Mouse (Mus musculus) liver, adult 2 months (tissue): ENCODE data around the gene Wipf1. TPM values are rescaled to one million over a fixed set of nuclear protein-coding genes. Genes with fewer than 3 reads are reported as not detected.
A peak's percentile ranks its signal among the peaks of the same experiment; 100 is the strongest.

Experiments used
- DNase-seq: peaks from one replicate; pipeline ENCODE4 v3.0.0-alpha.2; 2011; ENCODE audit warnings: low read depth, low spot score; ENCODE audit errors: extremely low read depth
- H3K27ac ChIP-seq: fragments of 200-500 bp; replicated peaks from 2 replicates; pipeline ENCODE4 v1.5.1; 2012; ENCODE audit warnings: low read depth, mild to moderate bottlenecking, control low read depth, inconsistent platforms, low read length; ENCODE audit not compliant: insufficient read depth
- H3K27me3 ChIP-seq: fragments of 200-500 bp; 2 replicates; pipeline ENCODE4 v1.6.1; 2012; ENCODE audit warnings: mild to moderate bottlenecking, moderate library complexity, low read length, inconsistent platforms; ENCODE audit not compliant: control insufficient read depth, insufficient read depth
- H3K36me3 ChIP-seq: fragments of 200-500 bp; 2 replicates; pipeline ENCODE4 v1.6.1; 2012; ENCODE audit warnings: low read length, inconsistent platforms; ENCODE audit not compliant: control insufficient read depth, insufficient read depth
- H3K4me1 ChIP-seq: fragments of 200-500 bp; 2 replicates; pipeline ENCODE4 v1.6.1; 2011; ENCODE audit warnings: low read length; ENCODE audit not compliant: control insufficient read depth, insufficient read depth
- H3K4me3 ChIP-seq: fragments of 200-500 bp; 2 replicates; pipeline ENCODE4 v1.5.1; 2011; ENCODE audit warnings: low read depth, mild to moderate bottlenecking, control low read depth, low read length, moderate library complexity; ENCODE audit not compliant: insufficient read depth
- H3K79me2 ChIP-seq: fragments of 200-500 bp; 2 replicates; pipeline ENCODE4 v1.6.1; 2012; ENCODE audit warnings: inconsistent platforms, mild to moderate bottlenecking, low read length, moderate library complexity; ENCODE audit not compliant: control insufficient read depth, insufficient read depth
- H3K9ac ChIP-seq: fragments of 200-500 bp; 2 replicates; pipeline ENCODE4 v1.6.1; 2012; ENCODE audit warnings: low read depth, mild to moderate bottlenecking, control low read depth, inconsistent platforms, low read length
- CTCF ChIP-seq: fragments of 200-500 bp; IDR thresholded peaks from 2 replicates; pipeline ENCODE4 v1.5.1; 2011; ENCODE audit warnings: low read depth, low read length, control low read depth
- POLR2A ChIP-seq: fragments of 200-500 bp; IDR thresholded peaks from 2 replicates; pipeline ENCODE4 v1.6.1; 2011; ENCODE audit warnings: low read length, control low read depth; ENCODE audit not compliant: insufficient read depth; ENCODE audit errors: extremely low read depth
- WGBS: fragments of 180-500 bp; shearing (Covaris S2); methylation state at CpG from one replicate; pipeline ENCODE4 v1.1.7; 2018; 5-methylcytosine and 5-hydroxymethylcytosine counted together
- polyA plus RNA-seq: library from polyadenylated mRNA; depleted of rRNA; stranded (reverse); fragments of >200 nt; gene quantifications from 2 replicates; pipeline ENCODE4 v1.2.3, GENCODE M21; 2012
- total RNA-seq: library from RNA; depleted of rRNA; stranded (reverse); fragments of >200 nt; gene quantifications from 2 replicates; pipeline ENCODE4 v1.2.3, GENCODE M21; 2014

Wipf1 gene
- total and polyA plus RNA-seq, 2 experiments = 1.4 to 1.7 TPM

GRCm38 (mm10) chr2:73462265-73462664 is 67.3 kb downstream of the Wipf1 start:
- no peak overlapping the region for H3K4me3 ChIP-seq
- no peaks in the 10 kb centered on the region; the same call in 1 of the 2 replicates for H3K4me1 ChIP-seq
- no peaks in the 10 kb centered on the region for H3K36me3 ChIP-seq
- H3K27me3 ChIP-seq = no peaks in the 10 kb centered on the region
- 52% methylated on average over 2 of the region's 2 CpGs for WGBS
- DNase-seq = no peak
- no peak for TF ChIP-seq CTCF
- no peaks in the 10 kb centered on the region for H3K79me2 ChIP-seq
- no peak overlapping the region for H3K27ac ChIP-seq
- no peak overlapping the region for H3K9ac ChIP-seq

- no peak for DNase-seq
- no peaks in the 10 kb centered on the region for H3K79me2 ChIP-seq
- 59% methylated on average over 3 of the region's 3 CpGs for WGBS
Measured at GRCm38 (mm10) chr2:73460168-73460567, 69.4 kb downstream of the Wipf1 start.

GRCm38 (mm10) chr2:73459607-73460153 is 69.9 kb downstream of the Wipf1 start:
- 70% methylated on average over 4 of the region's 4 CpGs for WGBS
- H3K36me3 ChIP-seq = no peaks in the 10 kb centered on the region
- H3K4me3 ChIP-seq = no peak overlapping the region
- no peak overlapping the region for H3K27ac ChIP-seq
- DNase-seq = no peak
- H3K4me1 ChIP-seq = no peaks in the 10 kb centered on the region; the same call in 1 of the 2 replicates
- no peak for TF ChIP-seq CTCF
- no peaks in the 10 kb centered on the region for H3K27me3 ChIP-seq
- H3K9ac ChIP-seq = no peak overlapping the region
- no peaks in the 10 kb centered on the region for H3K79me2 ChIP-seq

More at GRCm38 (mm10) chr2:73460168-73460567, 69.4 kb downstream of the Wipf1 start:
- Histone ChIP-seq H3K36me3 (no peaks in the 10 kb centered on the region), H3K4me3 (no peak overlapping the region), H3K27ac (no peak overlapping the region), H3K27me3 (no peaks in the 10 kb centered on the region), H3K4me1 (no peaks in the 10 kb centered on the region; the same call in 1 of the 2 replicates), H3K9ac (no peak overlapping the region)
- no peak for TF ChIP-seq POLR2A
- no peak for TF ChIP-seq CTCF

- Histone ChIP-seq H3K4me3 (no peak overlapping the region), H3K27ac (no peak overlapping the region), H3K4me1 (peaks cover 2% of the 10 kb centered on the region; the same call in 1 of the 2 replicates), H3K9ac (no peak overlapping the region), H3K27me3 (no peaks in the 10 kb centered on the region), H3K36me3 (no peaks in the 10 kb centered on the region), H3K79me2 (no peaks in the 10 kb centered on the region)
- TF ChIP-seq CTCF (no peak), POLR2A (no peak)
- no peak for DNase-seq
- WGBS = 89% methylated on average over 6 of the region's 6 CpGs
Measured at GRCm38 (mm10) chr2:73456886-73457285, 72.6 kb downstream of the Wipf1 start.

DNA sequence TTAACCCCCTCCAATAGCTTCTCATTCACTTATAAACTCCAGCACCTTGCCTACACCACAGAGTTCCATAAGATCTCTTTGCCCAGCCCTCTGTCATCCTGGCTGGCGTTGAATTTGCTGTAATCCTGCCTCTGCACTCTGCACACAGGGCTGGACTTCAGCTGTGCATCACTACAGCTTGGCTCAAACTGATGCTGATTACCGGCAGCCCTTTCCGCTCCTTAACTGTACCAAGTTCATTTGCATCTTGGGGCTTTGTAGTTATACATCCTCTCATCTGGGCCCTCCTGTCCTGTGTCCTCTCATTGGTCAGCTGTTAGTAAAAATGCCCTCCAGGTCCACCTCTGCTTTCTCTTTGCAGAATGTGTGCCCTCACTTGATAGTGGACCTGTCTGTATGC is 73.4 kb downstream of the Wipf1 start:
- Histone ChIP-seq H3K4me3 (no peak overlapping the region), H3K4me1 (peaks cover 2% of the 10 kb centered on the region; the same call in 1 of the 2 replicates), H3K36me3 (no peaks in the 10 kb centered on the region), H3K9ac (no peak overlapping the region), H3K27ac (no peak overlapping the region), H3K27me3 (no peaks in the 10 kb centered on the region), H3K79me2 (no peaks in the 10 kb centered on the region)
- 87% methylated on average over 3 of the region's 3 CpGs for WGBS
- TF ChIP-seq CTCF (no peak), POLR2A (no peak)
- DNase-seq = no peak

- no peak overlapping the region for H3K9ac ChIP-seq
- 74% methylated on average over 4 of the region's 4 CpGs for WGBS
- H3K36me3 ChIP-seq = no peaks in the 10 kb centered on the region
- H3K4me3 ChIP-seq = no peak overlapping the region
- no peaks in the 10 kb centered on the region for H3K27me3 ChIP-seq
- no peak for TF ChIP-seq CTCF
- TF ChIP-seq POLR2A = no peak
- no peak overlapping the region for H3K27ac ChIP-seq
- H3K4me1 ChIP-seq = peaks cover 2% of the 10 kb centered on the region; the same call in 1 of the 2 replicates
- peak; percentile 40 for DNase-seq
- no peaks in the 10 kb centered on the region for H3K79me2 ChIP-seq
Measured at GRCm38 (mm10) chr2:73455541-73455940, 74.0 kb downstream of the Wipf1 start.
